Mouse (Mus musculus): ENCODE measurements at regions not wholly inside any gene's neighbourhood (a gene's known extent, or its start where the extent isn't known, plus 50 kb on each side); places are given as distances from the start of the nearest gene placed in this dataset.
A peak's percentile ranks its signal among the peaks of the same experiment; 100 is the strongest.

DNA sequence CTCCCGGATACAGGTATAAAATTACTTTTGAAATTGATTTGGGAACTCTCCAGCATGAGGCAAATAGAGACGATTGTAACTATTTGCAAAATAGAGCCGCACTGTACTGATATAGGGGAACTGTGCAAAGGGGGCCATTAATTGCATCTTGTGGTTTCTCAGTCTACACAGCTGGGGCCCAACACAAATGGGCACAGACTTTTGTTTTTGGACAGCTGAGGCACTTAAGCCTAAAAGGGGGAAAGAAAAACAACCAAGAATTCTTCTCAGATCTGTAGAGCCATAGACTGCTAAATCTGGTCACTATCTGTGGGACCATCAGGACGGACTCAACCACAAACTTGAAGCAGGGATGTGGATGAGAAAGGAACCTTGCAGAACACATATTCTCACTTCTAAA lies 347.9 kb downstream of the Cd83 start:
- Histone ChIP-seq H3K36me3 (no peaks in the 10 kb centered on the region), H3K27ac (no peak overlapping the region), H3K4me2 (no peak overlapping the region), H3K4me3 (replicated peaks) (no peak overlapping the region), H3K9ac (no peak overlapping the region), H3K4me1 (no peaks in the 10 kb centered on the region), H3K9me3 (replicated peaks) (no peaks in the 10 kb centered on the region), H3K27me3 (no peaks in the 10 kb centered on the region; the same call in 1 of the 2 replicates)
- ATAC-seq (replicated peaks; ENCODE audit: low FRiP score) = no peak
- WGBS = 91% methylated on average over 4 of the region's 4 CpGs

DNA sequence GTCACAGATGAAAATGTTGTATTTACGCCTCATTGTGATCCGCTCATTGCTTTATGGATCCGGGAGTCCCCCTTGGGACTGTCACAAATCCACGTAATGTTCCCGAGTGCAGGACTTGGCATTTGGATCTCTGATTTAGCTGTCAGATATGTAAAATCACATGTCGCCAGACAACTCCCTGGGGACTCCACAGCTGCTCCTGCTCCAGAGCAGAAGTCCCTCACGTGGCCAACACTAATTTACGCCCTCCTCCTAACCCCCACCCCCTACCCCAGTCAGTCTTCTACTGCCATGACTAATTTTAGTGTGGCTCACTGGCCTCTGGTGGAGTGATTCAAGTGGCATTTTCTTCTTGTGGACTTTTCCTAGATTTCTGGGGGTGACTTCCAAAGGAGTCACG lies 348.9 kb downstream of the Cd83 start:
- no peak for ATAC-seq (replicated peaks; ENCODE audit: low FRiP score)
- no peaks in the 10 kb centered on the region; the same call in 1 of the 2 replicates for H3K27me3 ChIP-seq
- H3K9me3 ChIP-seq (replicated peaks) = no peaks in the 10 kb centered on the region
- no peak overlapping the region for H3K4me3 ChIP-seq (replicated peaks)
- H3K27ac ChIP-seq = no peak overlapping the region
- H3K36me3 ChIP-seq = no peaks in the 10 kb centered on the region
- no peak overlapping the region for H3K4me2 ChIP-seq
- WGBS = 58% methylated on average over 9 of the region's 9 CpGs
- no peaks in the 10 kb centered on the region for H3K4me1 ChIP-seq
- no peak overlapping the region for H3K9ac ChIP-seq

DNA sequence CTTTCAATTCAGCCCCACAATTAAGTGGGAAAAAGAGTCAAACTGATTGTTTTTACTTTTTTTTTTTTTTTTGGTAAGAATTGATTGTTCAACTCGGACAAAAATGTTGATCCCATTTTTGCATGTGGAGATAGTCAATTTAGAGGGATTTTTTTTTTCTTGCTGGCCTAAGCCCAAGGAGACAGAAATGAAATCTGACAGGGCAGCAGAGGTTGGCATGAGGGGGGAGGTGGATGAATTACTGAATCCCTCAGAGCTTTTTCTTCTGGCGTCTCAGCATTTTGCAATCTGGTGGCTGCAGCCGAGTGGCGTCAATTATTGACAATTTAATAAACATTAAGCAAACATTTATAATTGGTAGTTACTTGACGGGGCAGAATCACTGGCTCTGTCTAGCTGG lies 356.6 kb downstream of the Cd83 start:
- no peaks in the 10 kb centered on the region for H3K36me3 ChIP-seq
- 83% methylated on average over 5 of the region's 5 CpGs for WGBS
- no peak for ATAC-seq (replicated peaks; ENCODE audit: low FRiP score)

DNA sequence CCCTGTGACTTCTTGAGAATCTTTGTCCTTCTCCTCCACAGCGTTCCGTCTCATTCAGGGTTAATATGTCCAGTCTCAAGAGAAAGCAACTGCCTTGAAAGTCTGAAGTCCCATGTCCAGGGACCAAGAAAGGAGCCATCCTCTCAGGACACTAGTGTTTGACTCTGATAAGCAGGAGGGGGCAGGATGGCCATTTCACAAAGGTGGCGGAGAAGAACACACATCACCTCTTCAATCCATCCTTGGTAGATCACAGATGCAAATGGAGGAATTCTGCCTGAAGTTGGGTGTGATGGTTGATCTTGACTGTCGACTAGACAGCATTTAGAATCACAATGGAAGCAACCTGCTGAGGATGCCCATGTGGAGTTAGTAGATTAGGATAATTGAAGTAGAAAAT lies 360.9 kb downstream of the Cd83 start:
- Histone ChIP-seq H3K4me2 (no peak overlapping the region), H3K27ac (no peak overlapping the region), H3K9me3 (replicated peaks) (peaks cover 13% of the 10 kb centered on the region; the same call in 1 of the 2 replicates), H3K9ac (no peak overlapping the region), H3K4me3 (replicated peaks) (no peak overlapping the region), H3K36me3 (no peaks in the 10 kb centered on the region), H3K27me3 (no peaks in the 10 kb centered on the region), H3K4me1 (peaks cover 5% of the 10 kb centered on the region)
- ATAC-seq (replicated peaks; ENCODE audit: low FRiP score) = no peak
- WGBS = 91% methylated on average over 4 of the region's 4 CpGs

More for the DNA sequence above, 356.6 kb downstream of the Cd83 start:
- H3K4me1 ChIP-seq = no peaks in the 10 kb centered on the region
- H3K9ac ChIP-seq = no peak overlapping the region
- H3K4me3 ChIP-seq (replicated peaks) = no peak overlapping the region
- H3K27ac ChIP-seq = no peak overlapping the region
- no peak overlapping the region for H3K4me2 ChIP-seq
- H3K27me3 ChIP-seq = no peaks in the 10 kb centered on the region; the same call in 1 of the 2 replicates
- peaks cover 13% of the 10 kb centered on the region; the same call in 1 of the 2 replicates for H3K9me3 ChIP-seq (replicated peaks)

DNA sequence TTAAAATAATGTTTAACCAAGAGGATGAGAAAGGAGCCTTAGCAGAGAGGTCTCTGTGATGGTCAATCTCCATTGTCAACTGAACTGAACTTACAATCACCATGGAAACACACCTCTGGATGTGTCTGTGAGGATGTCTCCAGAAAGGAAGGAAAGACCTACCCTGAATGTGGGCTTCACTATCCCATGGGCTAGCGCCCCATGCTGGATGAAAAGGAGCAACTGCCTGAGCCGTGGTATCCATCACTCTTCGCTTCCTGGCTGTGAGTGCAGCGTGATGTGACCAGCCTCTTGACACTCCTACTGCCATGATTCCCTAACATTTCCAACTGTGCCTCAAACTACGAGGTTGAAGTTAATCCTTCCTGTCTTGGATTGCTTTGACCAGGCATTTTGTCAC lies 363.3 kb downstream of the Cd83 start:
- Histone ChIP-seq H3K9me3 (replicated peaks) (peaks cover 13% of the 10 kb centered on the region; the same call in 1 of the 2 replicates), H3K4me2 (no peak overlapping the region), H3K36me3 (no peaks in the 10 kb centered on the region), H3K27ac (no peak overlapping the region), H3K4me3 (replicated peaks) (no peak overlapping the region), H3K27me3 (no peaks in the 10 kb centered on the region), H3K9ac (no peak overlapping the region), H3K4me1 (peaks cover 5% of the 10 kb centered on the region)
- 76% methylated on average over 5 of the region's 5 CpGs for WGBS
- no peak for ATAC-seq (replicated peaks; ENCODE audit: low FRiP score)

DNA sequence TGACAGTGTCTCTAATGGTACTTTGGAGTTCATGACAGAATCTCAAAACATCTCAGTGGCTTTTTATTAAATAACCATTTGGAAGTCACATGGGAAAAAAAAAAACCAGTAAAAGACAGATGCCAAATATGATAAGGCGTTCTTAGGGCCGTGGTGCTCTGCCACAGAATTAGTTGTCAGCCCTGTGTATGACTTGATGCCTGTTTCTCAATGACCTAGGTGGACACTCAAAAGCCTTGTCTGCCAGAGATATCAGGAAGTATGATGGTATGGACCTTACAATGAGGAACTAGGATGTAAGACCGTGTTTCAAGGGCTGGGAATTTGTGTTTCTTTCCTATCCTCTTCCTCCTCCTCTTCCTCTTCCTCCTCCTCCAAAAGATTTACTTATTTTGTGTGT lies 364.9 kb downstream of the Cd83 start:
- no peak overlapping the region for H3K27ac ChIP-seq
- 73% methylated on average over 3 of the region's 3 CpGs for WGBS
- no peak overlapping the region for H3K9ac ChIP-seq
- H3K9me3 ChIP-seq (replicated peaks) = peaks cover 7% of the 10 kb centered on the region; the same call in 1 of the 2 replicates
- no peak for ATAC-seq (replicated peaks; ENCODE audit: low FRiP score)
- H3K4me1 ChIP-seq = peaks cover 9% of the 10 kb centered on the region
- H3K27me3 ChIP-seq = no peaks in the 10 kb centered on the region
- no peak overlapping the region for H3K4me3 ChIP-seq (replicated peaks)
- H3K4me2 ChIP-seq = no peak overlapping the region
- H3K36me3 ChIP-seq = no peaks in the 10 kb centered on the region

DNA sequence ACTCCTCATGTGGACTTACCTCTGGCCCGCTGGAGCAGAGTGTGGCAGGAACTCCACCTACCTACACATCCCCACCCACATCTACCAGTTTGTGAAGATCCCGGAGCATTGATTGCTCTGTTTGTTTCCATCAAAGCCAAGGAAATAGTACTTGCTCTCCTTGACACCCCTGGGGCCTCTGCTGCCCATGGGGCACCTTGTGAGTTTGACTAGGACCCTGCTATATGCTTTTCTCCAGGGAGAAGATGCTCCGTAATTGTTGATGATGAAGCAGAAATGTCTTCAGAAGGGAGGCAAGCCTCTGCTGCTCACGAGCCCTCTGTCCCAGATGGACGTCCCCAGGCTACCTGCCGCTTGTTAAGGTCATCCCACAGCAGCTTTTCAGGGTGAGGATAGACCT lies 367.0 kb downstream of the Cd83 start:
- H3K36me3 ChIP-seq = no peaks in the 10 kb centered on the region
- no peaks in the 10 kb centered on the region for H3K27me3 ChIP-seq
- no peak overlapping the region for H3K4me2 ChIP-seq
- H3K9ac ChIP-seq = no peak overlapping the region
- no peak overlapping the region for H3K27ac ChIP-seq
- H3K4me3 ChIP-seq (replicated peaks) = no peak overlapping the region
- no peaks in the 10 kb centered on the region for H3K9me3 ChIP-seq (replicated peaks)
- WGBS = 75% methylated on average over 6 of the region's 6 CpGs
- ATAC-seq (replicated peaks; ENCODE audit: low FRiP score) = no peak
- peaks cover 9% of the 10 kb centered on the region for H3K4me1 ChIP-seq

DNA sequence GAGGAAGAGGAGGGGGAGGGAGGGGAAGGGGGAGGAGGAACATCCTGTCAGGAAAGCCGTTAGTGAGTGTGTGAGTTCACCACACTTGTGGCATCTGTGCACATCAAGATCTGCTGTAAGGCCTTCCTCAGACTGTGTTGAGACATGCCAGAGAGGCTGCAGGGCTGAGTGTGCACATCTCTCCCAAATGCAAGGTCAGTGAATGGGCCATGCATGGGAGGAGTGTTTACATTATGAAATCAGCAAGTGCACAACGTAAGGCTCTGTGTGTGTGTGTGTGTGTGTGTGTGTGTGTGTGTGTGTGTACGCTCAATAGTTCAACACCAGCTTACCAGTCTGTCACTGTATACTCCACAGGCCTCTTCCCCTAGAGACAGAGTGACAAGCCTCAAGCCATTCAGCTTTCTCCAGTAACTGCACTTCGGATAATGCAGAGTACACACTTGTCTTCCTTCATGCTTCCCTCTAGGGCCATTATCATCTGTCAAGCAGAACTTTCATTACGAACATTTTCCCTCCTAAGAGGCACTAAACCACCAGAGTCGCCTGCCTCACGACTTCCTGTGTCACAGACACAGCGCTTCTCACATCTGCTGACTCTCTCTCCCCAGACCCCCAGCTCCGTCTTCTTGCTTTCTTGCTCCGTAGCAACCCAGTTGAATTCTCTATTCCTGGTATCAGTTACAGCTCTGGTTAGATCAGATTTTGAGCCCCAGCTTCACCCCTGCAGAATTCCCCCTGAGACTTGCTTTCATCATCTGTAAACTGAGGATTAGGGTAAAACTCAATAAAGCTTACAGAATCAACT lies 368.4 kb downstream of the Cd83 start:
- Histone ChIP-seq H3K4me2 (no peak overlapping the region), H3K36me3 (no peaks in the 10 kb centered on the region), H3K27ac (no peak overlapping the region), H3K9ac (no peak overlapping the region), H3K4me1 (peaks cover 11% of the 10 kb centered on the region), H3K9me3 (replicated peaks) (no peaks in the 10 kb centered on the region), H3K4me3 (replicated peaks) (no peak overlapping the region), H3K27me3 (no peaks in the 10 kb centered on the region)
- no peak for ATAC-seq (replicated peaks; ENCODE audit: low FRiP score)
- WGBS = 34% methylated on average over 10 of the region's 10 CpGs

DNA sequence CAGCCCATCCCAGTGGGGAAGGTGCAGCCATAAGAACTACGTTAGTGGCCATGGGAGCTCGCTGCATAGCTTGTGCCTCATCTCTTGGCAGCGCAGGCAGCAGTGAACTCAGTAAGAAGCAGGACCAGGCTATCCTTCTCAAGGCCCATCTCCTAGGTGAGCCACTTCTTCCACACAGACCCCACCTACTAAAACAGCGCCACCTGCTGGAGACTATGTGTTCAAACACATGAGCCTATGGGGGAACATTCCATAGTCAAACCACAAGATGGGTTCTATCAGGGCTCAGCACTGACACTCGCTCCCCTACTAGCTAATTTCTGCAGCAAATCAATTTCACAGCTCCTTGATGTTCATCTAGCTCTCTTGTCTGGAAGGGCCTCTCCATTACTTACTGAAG lies 369.2 kb downstream of the Cd83 start:
- Histone ChIP-seq H3K4me3 (replicated peaks) (no peak overlapping the region), H3K27ac (no peak overlapping the region), H3K9ac (no peak overlapping the region), H3K4me1 (peaks cover 16% of the 10 kb centered on the region), H3K36me3 (no peaks in the 10 kb centered on the region), H3K27me3 (no peaks in the 10 kb centered on the region), H3K4me2 (no peak overlapping the region), H3K9me3 (replicated peaks) (no peaks in the 10 kb centered on the region)
- ATAC-seq (replicated peaks; ENCODE audit: low FRiP score) = no peak
- 92% methylated on average over 5 of the region's 5 CpGs for WGBS

DNA sequence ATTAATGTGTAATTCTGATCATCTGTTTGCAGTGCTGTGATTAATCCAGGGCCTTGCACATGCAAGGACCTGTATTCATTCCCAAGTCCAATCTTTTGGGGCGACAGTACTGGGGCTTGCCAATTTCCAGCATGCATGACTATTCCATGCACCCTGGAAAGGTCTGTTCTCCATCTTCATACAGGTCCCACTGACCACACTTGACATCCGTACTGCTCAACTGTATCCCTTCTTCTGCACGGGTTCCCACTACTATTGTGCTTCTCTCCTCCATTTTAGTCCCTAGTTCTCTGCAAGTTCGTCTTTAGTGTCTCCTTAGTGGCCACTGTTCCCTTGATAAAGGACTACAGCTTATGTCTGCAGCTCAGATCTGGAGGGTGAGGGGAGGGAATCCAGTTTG lies 371.4 kb downstream of the Cd83 start:
- 88% methylated on average over 4 of the region's 4 CpGs for WGBS
- no peaks in the 10 kb centered on the region for H3K9me3 ChIP-seq (replicated peaks)
- no peak for ATAC-seq (replicated peaks; ENCODE audit: low FRiP score)
- H3K4me3 ChIP-seq (replicated peaks) = no peak overlapping the region
- no peaks in the 10 kb centered on the region for H3K36me3 ChIP-seq
- no peak overlapping the region for H3K9ac ChIP-seq
- peaks cover 19% of the 10 kb centered on the region for H3K4me1 ChIP-seq
- H3K27me3 ChIP-seq = no peaks in the 10 kb centered on the region
- no peak overlapping the region for H3K4me2 ChIP-seq
- no peak overlapping the region for H3K27ac ChIP-seq

DNA sequence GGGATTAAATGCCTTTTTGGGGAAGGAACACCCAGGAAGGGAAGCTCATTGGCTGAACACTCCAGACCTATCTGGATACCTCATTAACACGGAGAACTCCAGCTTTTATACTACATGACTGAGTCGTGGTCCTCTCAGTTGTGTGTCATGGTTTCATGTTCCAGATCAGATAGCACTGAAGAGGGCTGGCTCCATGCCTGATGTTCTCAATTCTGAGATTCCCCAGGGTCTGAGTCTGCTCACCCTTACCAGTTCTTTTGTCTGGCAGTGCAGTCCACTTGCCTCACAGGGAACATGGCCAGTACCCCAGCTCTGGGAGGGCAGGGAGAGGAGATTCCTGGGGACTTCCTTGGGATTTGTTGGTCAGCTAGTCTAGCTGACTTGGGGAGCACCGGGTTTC lies 372.0 kb downstream of the Cd83 start:
- no peaks in the 10 kb centered on the region for H3K36me3 ChIP-seq
- no peak overlapping the region for H3K4me2 ChIP-seq
- no peaks in the 10 kb centered on the region for H3K9me3 ChIP-seq (replicated peaks)
- H3K4me1 ChIP-seq = peaks cover 19% of the 10 kb centered on the region
- no peak overlapping the region for H3K9ac ChIP-seq
- ATAC-seq (replicated peaks; ENCODE audit: low FRiP score) = no peak
- no peak overlapping the region for H3K27ac ChIP-seq
- H3K27me3 ChIP-seq = no peaks in the 10 kb centered on the region
- 59% methylated on average over 3 of the region's 3 CpGs for WGBS
- no peak overlapping the region for H3K4me3 ChIP-seq (replicated peaks)

DNA sequence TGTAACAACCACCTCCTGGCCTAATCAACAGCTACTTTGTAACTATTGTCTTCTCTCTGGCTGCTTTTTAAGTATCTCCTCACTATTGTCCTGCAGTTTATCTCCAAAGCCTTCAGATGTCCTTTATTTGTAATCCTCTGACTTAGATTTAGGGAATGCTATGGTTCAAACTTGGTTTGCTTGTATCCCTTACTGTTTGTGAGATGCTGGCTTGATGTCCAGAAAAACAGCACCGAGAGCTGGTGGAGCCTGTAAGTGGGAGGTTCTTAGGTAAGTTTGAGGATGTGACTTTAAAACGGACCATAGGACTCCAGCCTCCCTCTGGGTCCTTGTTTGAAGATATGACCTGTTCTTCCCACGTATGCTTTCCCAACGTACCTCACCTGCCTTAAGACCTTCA lies 372.7 kb downstream of the Cd83 start:
- Histone ChIP-seq H3K27me3 (no peaks in the 10 kb centered on the region), H3K36me3 (no peaks in the 10 kb centered on the region), H3K9me3 (replicated peaks) (no peaks in the 10 kb centered on the region), H3K9ac (no peak overlapping the region), H3K4me3 (replicated peaks) (no peak overlapping the region), H3K4me2 (no peak overlapping the region), H3K4me1 (peaks cover 19% of the 10 kb centered on the region), H3K27ac (no peak overlapping the region)
- ATAC-seq (replicated peaks; ENCODE audit: low FRiP score) = no peak
- WGBS = 60% methylated on average over 4 of the region's 4 CpGs

DNA sequence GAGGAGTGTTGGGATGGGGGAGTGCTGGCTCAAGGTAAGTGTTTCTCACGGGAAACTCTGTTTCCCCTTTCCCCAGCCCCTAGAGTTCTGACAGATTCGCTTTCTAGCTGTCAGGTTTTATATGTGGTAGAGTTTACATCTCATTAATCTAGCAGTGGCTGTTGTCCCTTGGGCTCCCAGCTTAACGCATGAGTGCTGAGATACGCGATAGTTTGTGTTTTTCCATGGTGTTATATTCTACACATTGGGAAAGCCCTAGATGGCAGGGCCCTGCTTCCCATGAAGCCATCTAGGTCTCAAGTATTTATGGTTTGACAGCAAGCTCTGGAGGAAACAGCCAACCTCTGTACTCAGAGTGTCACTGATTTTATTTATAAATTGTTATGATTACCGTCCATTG lies 373.8 kb downstream of the Cd83 start:
- Histone ChIP-seq H3K4me2 (no peak overlapping the region), H3K9ac (no peak overlapping the region), H3K27me3 (no peaks in the 10 kb centered on the region), H3K9me3 (replicated peaks) (no peaks in the 10 kb centered on the region), H3K36me3 (no peaks in the 10 kb centered on the region), H3K4me3 (replicated peaks) (no peak overlapping the region), H3K27ac (no peak overlapping the region), H3K4me1 (peaks cover 15% of the 10 kb centered on the region)
- WGBS = 20% methylated on average over 6 of the region's 6 CpGs
- peak; percentile 89 for ATAC-seq (replicated peaks; ENCODE audit: low FRiP score)
